Mouse (Mus musculus): ENCODE measurements around the gene Bmp8a.
"Not testable (repeated sequence)": the region's sequence is repeated elsewhere in the genome, so short reads cannot be mapped to it uniquely, and the experiment has no call there.

Bmp8a gene

GRCm38 (mm10) chr4:123289038-123289437 is 54.0 kb downstream of the Bmp8a start:
- DNase-seq (ENCODE audit: low read depth, low spot score) = no peak

- no peak for DNase-seq (ENCODE audit: low read depth, low spot score)
Measured at GRCm38 (mm10) chr4:123286790-123287189, 56.3 kb downstream of the Bmp8a start.

- DNase-seq (ENCODE audit: low read depth, low spot score) = no peak
Measured at GRCm38 (mm10) chr4:123284731-123285624, 58.1 kb downstream of the Bmp8a start.

GRCm38 (mm10) chr4:123283675-123284064 is 59.4 kb downstream of the Bmp8a start:
- DNase-seq (ENCODE audit: low read depth, low spot score) = not testable (repeated sequence)

GRCm38 (mm10) chr4:123282915-123283674 is 60.0 kb downstream of the Bmp8a start:
- DNase-seq (ENCODE audit: low read depth, low spot score) = not testable (repeated sequence)

GRCm38 (mm10) chr4:123282500-123282899 is 60.6 kb downstream of the Bmp8a start:
- peak; percentile 52 for DNase-seq (ENCODE audit: low read depth, low spot score)

GRCm38 (mm10) chr4:123280117-123280516 is 62.9 kb downstream of the Bmp8a start:
- DNase-seq (ENCODE audit: low read depth, low spot score) = no peak

- DNase-seq (ENCODE audit: low read depth, low spot score) = no peak
Measured at GRCm38 (mm10) chr4:123271063-123271462, 72.0 kb downstream of the Bmp8a start.
